Comparison of ENCODE assay signal across 8 mouse cellular contexts in the genomic region with DNA sequence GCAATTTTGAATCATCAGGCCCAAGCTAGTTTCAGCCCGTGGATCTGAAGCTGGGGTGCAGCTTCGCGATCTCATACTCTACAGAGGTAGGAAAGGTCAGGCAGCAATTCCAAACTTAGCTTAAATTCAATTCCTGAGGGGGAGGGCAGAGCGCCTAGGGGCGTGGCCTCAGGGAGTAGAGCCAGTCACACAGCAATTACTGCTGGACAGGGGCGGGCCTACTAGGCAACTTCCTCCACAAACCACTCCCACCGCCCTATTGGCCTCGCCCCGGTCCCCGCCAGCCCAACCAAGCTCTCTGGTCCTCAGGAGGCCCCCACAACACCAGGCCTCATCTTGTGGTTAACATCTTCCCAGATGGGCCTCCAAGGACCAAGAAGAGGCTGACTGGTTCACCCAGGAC. TPM values are rescaled to one million over a fixed set of nuclear protein-coding genes. Genes with fewer than 3 reads are reported as not detected.
DNase-seq lines count a peak whose midpoint lies in the region; ATAC-seq and TF ChIP-seq lines count a peak whose summit lies in the region.

No protein-coding gene starts in this region.

- H3K4me3 ChIP-seq in ES-E14 (ENCODE audit: insufficient read depth in 1 of 2, low read depth in 1 of 2, low read length in 2 of 2, poor library complexity in 1 of 2, severe bottlenecking in 1 of 2): peak overlapping the region; percentile 6 to 52; a peak in 2 of 4 replicates
- H3K4me3 ChIP-seq in intestine, embryonic 16.5 days (ENCODE audit: low read length): peak overlapping the region; percentile 27
- no peak overlapping the region for H3K4me3 ChIP-seq in lung, adult 2 months (replicated peaks; ENCODE audit: extremely low read depth, low read depth, low read length)
- H3K4me3 ChIP-seq in forebrain, embryonic 12.5 days (replicated peaks): no peak overlapping the region

- WGBS in intestine, embryonic 16.5 days: 26% methylated on average over 10 of the region's 10 CpGs
- 31% methylated on average over 10 of the region's 10 CpGs for WGBS in lung, adult 2 months
- 35% methylated on average over 10 of the region's 10 CpGs for WGBS in forebrain, embryonic 12.5 days

- H3K9ac ChIP-seq in ES-E14 (ENCODE audit: insufficient read depth, low read depth, low read length, poor library complexity, severe bottlenecking): peak overlapping the region; percentile 27; the same call in 1 of the 2 replicates
- peak overlapping the region; percentile 59 for H3K9ac ChIP-seq in intestine, embryonic 16.5 days (ENCODE audit: low read depth, low read length)
- no peak overlapping the region for H3K9ac ChIP-seq in forebrain, embryonic 12.5 days

- in situ Hi-C loops in ES-E14 (cut with MboI; ENCODE audit: low sequenced_read_pairs in 2 of 2, unreplicated experiment in 2 of 2): no loop called here

- DNase-seq in 416B (ENCODE audit: low read depth): peak; percentile 85
- DNase-seq in ES-E14 (ENCODE audit: low read depth, low spot score): peak; percentile 73
- peak; percentile 56 for DNase-seq in lung, adult 2 months
- DNase-seq in spleen, adult 18-20 months: peak; percentile 68 to 69
- DNase-seq in cerebellum, adult 18-20 months: no peak

- peak; percentile 77 for ATAC-seq in erythroid progenitor cell, adult 5-6 weeks (replicated peaks; ENCODE audit: low FRiP score, poor library complexity, severe bottlenecking)
- ATAC-seq in intestine, embryonic 16.5 days: peak; percentile 63
- ATAC-seq in forebrain, embryonic 12.5 days (ENCODE audit: low FRiP score): no peak

- TF ChIP-seq CTCF in lung, adult 2 months (IDR thresholded peaks at IDR 0.05; ENCODE audit: insufficient read depth, low read length): no peak

- TF ChIP-seq POLR2A in lung, adult 2 months (IDR thresholded peaks at IDR 0.05; ENCODE audit: borderline replicate concordance, extremely low read depth, low read depth, low read length): no peak

- no peaks in the 10 kb centered on the region for H3K27me3 ChIP-seq in intestine, embryonic 16.5 days (replicated peaks; ENCODE audit: control insufficient read depth, insufficient read depth, low read length)
- H3K27me3 ChIP-seq in forebrain, embryonic 12.5 days: no peaks in the 10 kb centered on the region

- H3K27ac ChIP-seq in ES-E14 (ENCODE audit: insufficient read depth, low read depth, low read length, poor library complexity, severe bottlenecking): no peak overlapping the region
- H3K27ac ChIP-seq in intestine, embryonic 16.5 days (ENCODE audit: low read length): peak overlapping the region; percentile 61
- no peak overlapping the region for H3K27ac ChIP-seq in forebrain, embryonic 12.5 days

- H3K4me2 ChIP-seq in intestine, embryonic 16.5 days (ENCODE audit: low read depth, low read length): peak overlapping the region; percentile 48
- H3K4me2 ChIP-seq in forebrain, embryonic 12.5 days: no peak overlapping the region

- H3K9me3 ChIP-seq in ES-E14 (ENCODE audit: control insufficient read depth, insufficient read depth, low read depth, low read length): no peaks in the 10 kb centered on the region
- no peaks in the 10 kb centered on the region for H3K9me3 ChIP-seq in intestine, embryonic 16.5 days (ENCODE audit: control insufficient read depth, low read length)
- no peaks in the 10 kb centered on the region for H3K9me3 ChIP-seq in forebrain, embryonic 12.5 days

- peaks cover 14% of the 10 kb centered on the region; the same call in 1 of the 2 replicates for H3K36me3 ChIP-seq in ES-E14 (ENCODE audit: control insufficient read depth, insufficient read depth, low read length, poor library complexity, severe bottlenecking)
- no peaks in the 10 kb centered on the region for H3K36me3 ChIP-seq in intestine, embryonic 16.5 days (ENCODE audit: control insufficient read depth, insufficient read depth, low read length)
- peaks cover 12% of the 10 kb centered on the region for H3K36me3 ChIP-seq in forebrain, embryonic 12.5 days (replicated peaks)

- peaks cover 12 to 49% of the 10 kb centered on the region in 2 experiments for H3K4me1 ChIP-seq in ES-E14 (ENCODE audit: control insufficient read depth in 2 of 2, insufficient read depth in 2 of 2, low read length in 2 of 2, poor library complexity in 1 of 2)
- H3K4me1 ChIP-seq in intestine, embryonic 16.5 days (ENCODE audit: control insufficient read depth, insufficient read depth, low read length): peaks cover 55% of the 10 kb centered on the region
- H3K4me1 ChIP-seq in lung, adult 2 months (ENCODE audit: control insufficient read depth, insufficient read depth, low read length): 0 out of 2 replicates have a peak, but pooled peaks cover 2% of the 10 kb centered on the region
- peaks cover 54% of the 10 kb centered on the region for H3K4me1 ChIP-seq in forebrain, embryonic 12.5 days

TF ChIP-seq in ES-E14, 5 proteins besides CTCF, POLR2A, EP300 and RAD21:
- TF ChIP-seq HCFC1 (IDR thresholded peaks at IDR 0.05; ENCODE audit: borderline replicate concordance, insufficient read depth, low read length) (no peak), ZC3H11A (IDR thresholded peaks at IDR 0.05; ENCODE audit: borderline replicate concordance, low read depth, low read length) (no peak), MAFK (IDR thresholded peaks at IDR 0.05; ENCODE audit: insufficient read depth, low read depth, low read length) (no peak), ZNF384 (IDR thresholded peaks at IDR 0.05; ENCODE audit: low read depth, low read length) (no peak), CHD2 (IDR thresholded peaks at IDR 0.05; ENCODE audit: low read depth, low read length) (no peak)

RNA-seq across cellular contexts. Expression of gene Klf16, which starts 7.5 kb away (rescaled TPM):
- 20.8 and 23.5 TPM in 2 replicates for total RNA-seq in ES-E14 (2012; rRNA removed)
- total RNA-seq in erythroid progenitor cell, adult 5-6 weeks (2015; ENCODE audit: low replicate concordance): 8.4 and 9.4 TPM in 2 replicates
- total RNA-seq in erythroid progenitor cell, adult 5-6 weeks (2017; ENCODE audit: low replicate concordance): 9.9 and 14.1 TPM in 2 replicates
- 7.0 and 7.4 TPM in 2 replicates for polyA plus RNA-seq in intestine, embryonic 16.5 days (2015; fragmentation: Nextera tagmentation; extraction: Ambion mirVana)
- 24.8 and 31.5 TPM in 2 replicates for polyA plus RNA-seq in lung, adult 2 months (2012; rRNA removed)
- polyA plus RNA-seq in forebrain, embryonic 12.5 days (2016; fragmentation: Nextera tagmentation; extraction: Ambion mirVana): 8.7 and 9.5 TPM in 2 replicates

RNA-seq across cellular contexts. Expression of gene Rexo1, which starts 8.3 kb away (rescaled TPM):
- total RNA-seq in ES-E14 (2012; rRNA removed): 27.4 and 33.4 TPM in 2 replicates
- 33.5 and 35.7 TPM in 2 replicates for total RNA-seq in erythroid progenitor cell, adult 5-6 weeks (2015; ENCODE audit: low replicate concordance)
- total RNA-seq in erythroid progenitor cell, adult 5-6 weeks (2017; ENCODE audit: low replicate concordance): 16.3 and 25.7 TPM in 2 replicates
- polyA plus RNA-seq in intestine, embryonic 16.5 days (2015; fragmentation: Nextera tagmentation; extraction: Ambion mirVana): 21.5 and 21.9 TPM in 2 replicates
- polyA plus RNA-seq in lung, adult 2 months (2012; rRNA removed): 61.8 and 62.7 TPM in 2 replicates
- 31.0 and 36.0 TPM in 2 replicates for polyA plus RNA-seq in forebrain, embryonic 12.5 days (2016; fragmentation: Nextera tagmentation; extraction: Ambion mirVana)

RNA-seq across cellular contexts. Expression of gene Abhd17a, which starts 20.5 kb away (rescaled TPM):
- 67.9 and 68.7 TPM in 2 replicates for total RNA-seq in ES-E14 (2012; rRNA removed)
- 44.7 and 49.0 TPM in 2 replicates for total RNA-seq in erythroid progenitor cell, adult 5-6 weeks (2015; ENCODE audit: low replicate concordance)
- 5.5 and 30.7 TPM in 2 replicates for total RNA-seq in erythroid progenitor cell, adult 5-6 weeks (2017; ENCODE audit: low replicate concordance)
- polyA plus RNA-seq in intestine, embryonic 16.5 days (2015; fragmentation: Nextera tagmentation; extraction: Ambion mirVana): 63.1 and 79.7 TPM in 2 replicates
- polyA plus RNA-seq in lung, adult 2 months (2012; rRNA removed): 191 and 262 TPM in 2 replicates
- polyA plus RNA-seq in forebrain, embryonic 12.5 days (2016; fragmentation: Nextera tagmentation; extraction: Ambion mirVana): 84.2 and 89.6 TPM in 2 replicates

RNA-seq across cellular contexts. Expression of gene Atp8b3, which starts 30.7 kb away (rescaled TPM):
- total RNA-seq in ES-E14 (2012; rRNA removed): 0.80 and 2.3 TPM in 2 replicates
- not detected in 2 replicates for total RNA-seq in erythroid progenitor cell, adult 5-6 weeks (2015; ENCODE audit: low replicate concordance)
- 0.39 TPM in 1 of 2 replicates, not detected in the other for total RNA-seq in erythroid progenitor cell, adult 5-6 weeks (2017; ENCODE audit: low replicate concordance)
- polyA plus RNA-seq in intestine, embryonic 16.5 days (2015; fragmentation: Nextera tagmentation; extraction: Ambion mirVana): 0.09 and 0.17 TPM in 2 replicates
- 0.08 and 0.11 TPM in 2 replicates for polyA plus RNA-seq in lung, adult 2 months (2012; rRNA removed)
- 0.46 and 0.64 TPM in 2 replicates for polyA plus RNA-seq in forebrain, embryonic 12.5 days (2016; fragmentation: Nextera tagmentation; extraction: Ambion mirVana)

RNA-seq across cellular contexts. Expression of gene Scamp4, which starts 33.0 kb away (rescaled TPM):
- 54.8 and 83.8 TPM in 2 replicates for total RNA-seq in ES-E14 (2012; rRNA removed)
- 8.8 and 10.5 TPM in 2 replicates for total RNA-seq in erythroid progenitor cell, adult 5-6 weeks (2015; ENCODE audit: low replicate concordance)
- 2.3 and 6.9 TPM in 2 replicates for total RNA-seq in erythroid progenitor cell, adult 5-6 weeks (2017; ENCODE audit: low replicate concordance)
- polyA plus RNA-seq in intestine, embryonic 16.5 days (2015; fragmentation: Nextera tagmentation; extraction: Ambion mirVana): 125 and 127 TPM in 2 replicates
- 91.4 and 110 TPM in 2 replicates for polyA plus RNA-seq in lung, adult 2 months (2012; rRNA removed)
- 63.7 and 67.8 TPM in 2 replicates for polyA plus RNA-seq in forebrain, embryonic 12.5 days (2016; fragmentation: Nextera tagmentation; extraction: Ambion mirVana)

Comparison
In these comparisons a context has a peak if more than half of its experiments do, and no peak if none do; other contexts are left out.
1. DNase-seq: peak in 416B (single experiment), ES-E14 (single experiment), lung, adult 2 months (single experiment) and spleen, adult 18-20 months (2 of 2); none in cerebellum, adult 18-20 months (0 of 2).
2. H3K4me3 ChIP-seq: peak in ES-E14 (2 of 2) and intestine, embryonic 16.5 days (single experiment); none in lung, adult 2 months (single experiment) and forebrain, embryonic 12.5 days (single experiment).